Mouse (Mus musculus) urinary bladder, postnatal 0 days (tissue): ENCODE data around the gene Olfr1445. TPM values are rescaled to one million over a fixed set of nuclear protein-coding genes. Genes with fewer than 3 reads are reported as not detected.

ENCODE experiments used
- polyA plus RNA-seq: library from polyadenylated mRNA; unstranded; fragments of >200 nt; fragmentation: Nextera tagmentation; extraction: Ambion mirVana; gene quantifications from 2 replicates; pipeline ENCODE4 v1.2.1, GENCODE M21; 2015

Olfr1445 gene
- not detected in 2 replicates for polyA plus RNA-seq

GRCm38 (mm10) chr19:12883555-12883954 lies at the start of gene Olfr1445:
Gene Olfr1445, plus strand, starts transcription at chr19:12883855.

GRCm38 (mm10) chr19:12846382-12846781 lies 37.3 kb upstream of the Olfr1445 start, which contains the start of gene Gm5244:
Gene Gm5244, plus strand, starts transcription at chr19:12846682.

GRCm38 (mm10) chr19:12856983-12857382 lies 26.7 kb upstream of the Olfr1445 start, which contains the start of gene Olfr1444:
Gene Olfr1444, plus strand, starts transcription at chr19:12857283.

GRCm38 (mm10) chr19:12893424-12893823 lies 9.8 kb downstream of the Olfr1445 start, which contains the start of gene Olfr1446:
Gene Olfr1446, minus strand, starts transcription at chr19:12893524.

GRCm38 (mm10) chr19:12903643-12904042 lies 20.0 kb downstream of the Olfr1445 start, which contains the start of gene Olfr1447:
Gene Olfr1447, minus strand, starts transcription at chr19:12903743.

GRCm38 (mm10) chr19:12924319-12924718 lies 40.7 kb downstream of the Olfr1445 start, which contains the start of gene Olfr1448:
Gene Olfr1448, minus strand, starts transcription at chr19:12924419.

GRCm38 (mm10) chr19:12930540-12930939 lies 46.9 kb downstream of the Olfr1445 start, which contains the start of gene Olfr1449:
Gene Olfr1449, plus strand, starts transcription at chr19:12930840.

Other genes with a start within 250 kb of the Olfr1445 start
- gene Olfr1442, start 213.4 kb upstream of the Olfr1445 start, polyA plus RNA-seq: not detected in 2 replicates
- gene Olfr1443, start 205.7 kb upstream of the Olfr1445 start, polyA plus RNA-seq: not detected in 2 replicates
- gene Keg1, start 188.1 kb upstream of the Olfr1445 start, polyA plus RNA-seq: not detected in 2 replicates
- gene Cntf, start 118.2 kb upstream of the Olfr1445 start, polyA plus RNA-seq: 0.70 and 1.2 TPM in 2 replicates
- gene Zfp91, start 87.7 kb upstream of the Olfr1445 start, polyA plus RNA-seq: 8.7 and 10.9 TPM in 2 replicates
- gene Lpxn, start 87.7 kb upstream of the Olfr1445 start, polyA plus RNA-seq: 1.9 and 4.2 TPM in 2 replicates
- gene Gm5244, start 37.2 kb upstream of the Olfr1445 start, polyA plus RNA-seq: not detected in 2 replicates
- gene Olfr1444, start 26.6 kb upstream of the Olfr1445 start, polyA plus RNA-seq: not detected in 2 replicates
- not detected in 2 replicates for gene Olfr1446, start 9.7 kb downstream of the Olfr1445 start, polyA plus RNA-seq
- gene Olfr1447, start 19.9 kb downstream of the Olfr1445 start, polyA plus RNA-seq: not detected in 2 replicates
- not detected in 2 replicates for gene Olfr1448, start 40.6 kb downstream of the Olfr1445 start, polyA plus RNA-seq
- not detected in 2 replicates for gene Olfr1449, start 47.0 kb downstream of the Olfr1445 start, polyA plus RNA-seq
- gene Olfr1450, start 66.4 kb downstream of the Olfr1445 start, polyA plus RNA-seq: not detected in 2 replicates
- gene Olfr1451, start 111.2 kb downstream of the Olfr1445 start, polyA plus RNA-seq: not detected in 2 replicates
- gene Olfr1453, start 144.5 kb downstream of the Olfr1445 start, polyA plus RNA-seq: not detected in 2 replicates
- not detected in 2 replicates for gene Olfr1454, start 176.8 kb downstream of the Olfr1445 start, polyA plus RNA-seq
- not detected in 2 replicates for gene Olfr1457, start 214.0 kb downstream of the Olfr1445 start, polyA plus RNA-seq
- gene Olfr1458, start 222.9 kb downstream of the Olfr1445 start, polyA plus RNA-seq: not detected in 2 replicates